Mouse (Mus musculus) embryonic facial prominence, embryonic 11.5 days (tissue): ENCODE results near the gene Klra2. TPM values are rescaled to one million over a fixed set of nuclear protein-coding genes. Genes with fewer than 3 reads are reported as not detected.

Experiments
- ATAC-seq: fragments of 200-750 bp; cut with Nextera tagmentation; replicated peaks from 2 replicates; pipeline ENCODE4 v1.8.0; 2017; ENCODE audit warnings: low read depth; ENCODE audit not compliant: insufficient number of reproducible peaks, low FRiP score, low TSS enrichment
- DNase-seq: peaks from one replicate; pipeline ENCODE4 v3.0.0-alpha.2; 2015; ENCODE audit warnings: low spot score
- H3K27ac ChIP-seq: fragments of 300-500 bp; sonication (generic); replicated peaks from 2 replicates; pipeline ENCODE4 v1.5.1; 2014; ENCODE audit warnings: mild to moderate bottlenecking, low read depth, low read length, control low read depth
- H3K27me3 ChIP-seq: fragments of 300-500 bp; sonication (generic); 2 replicates; pipeline ENCODE4 v1.6.1; 2014; ENCODE audit warnings: mild to moderate bottlenecking, low read length, moderate library complexity, mixed read lengths; ENCODE audit not compliant: control insufficient read depth, insufficient read depth
- H3K36me3 ChIP-seq: fragments of 300-500 bp; sonication (generic); replicated peaks from 2 replicates; pipeline ENCODE4 v1.6.1; 2014; ENCODE audit warnings: low read depth, mild to moderate bottlenecking, low read length, moderate library complexity, mixed read lengths; ENCODE audit not compliant: control insufficient read depth, insufficient read depth
- H3K4me1 ChIP-seq: fragments of 300-500 bp; sonication (generic); 2 replicates; pipeline ENCODE4 v1.6.1; 2014; ENCODE audit warnings: low read length, mixed read lengths; ENCODE audit not compliant: control insufficient read depth, insufficient read depth
- H3K4me2 ChIP-seq: fragments of 300-500 bp; sonication (generic); 2 replicates; pipeline ENCODE4 v1.6.1; 2014; ENCODE audit warnings: low read depth, mild to moderate bottlenecking, control low read depth, low read length, moderate library complexity
- H3K4me3 ChIP-seq: fragments of 300-500 bp; sonication (generic); 2 replicates; pipeline ENCODE4 v1.5.1; 2014; ENCODE audit warnings: low read depth, low read length, control low read depth
- H3K9ac ChIP-seq: fragments of 300-500 bp; sonication (generic); replicated peaks from 2 replicates; pipeline ENCODE4 v1.6.1; 2014; ENCODE audit warnings: mild to moderate bottlenecking, control low read depth, low read length
- H3K9me3 ChIP-seq: fragments of 300-500 bp; sonication (generic); replicated peaks from 2 replicates; pipeline ENCODE4 v1.6.1; 2016; ENCODE audit warnings: mild to moderate bottlenecking, low read length, inconsistent platforms, mixed read lengths; ENCODE audit not compliant: control insufficient read depth
- WGBS: fragments of 180-500 bp; shearing (Covaris S2); extraction: QIAGEN DNeasy Blood & Tissue Kit; methylation state at CpG from one replicate; pipeline ENCODE4 v1.1.7; 2014; 5-methylcytosine and 5-hydroxymethylcytosine counted together
- polyA plus RNA-seq: library from polyadenylated mRNA; unstranded; fragments of >200 nt; fragmentation: Nextera tagmentation; extraction: Ambion mirVana; gene quantifications from 2 replicates; pipeline ENCODE4 v1.2.1, GENCODE M21; 2014

Gene Klra2
- polyA plus RNA-seq, 1 experiment from 2014 or later = not detected

DNA sequence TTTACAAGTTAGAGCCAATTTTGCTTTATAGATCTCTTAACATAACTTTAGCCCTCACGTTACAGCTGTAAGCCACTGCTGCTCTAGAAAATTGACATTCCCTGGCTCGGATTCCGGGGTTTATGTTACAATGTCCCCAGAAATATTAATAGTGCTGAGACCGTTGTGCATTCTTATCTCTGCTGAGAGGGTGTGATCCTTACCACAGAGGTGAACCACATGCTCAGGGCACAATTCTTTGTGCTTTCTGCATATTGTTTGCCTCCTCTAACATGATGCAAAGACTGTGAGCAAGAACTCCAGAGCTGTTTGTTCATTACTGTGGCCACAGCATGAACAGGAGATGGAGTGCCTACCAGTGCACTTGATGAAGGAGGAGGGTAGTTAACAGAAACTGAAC, 29.5 kb upstream of the Klra2 start:
- no peak for ATAC-seq

DNA sequence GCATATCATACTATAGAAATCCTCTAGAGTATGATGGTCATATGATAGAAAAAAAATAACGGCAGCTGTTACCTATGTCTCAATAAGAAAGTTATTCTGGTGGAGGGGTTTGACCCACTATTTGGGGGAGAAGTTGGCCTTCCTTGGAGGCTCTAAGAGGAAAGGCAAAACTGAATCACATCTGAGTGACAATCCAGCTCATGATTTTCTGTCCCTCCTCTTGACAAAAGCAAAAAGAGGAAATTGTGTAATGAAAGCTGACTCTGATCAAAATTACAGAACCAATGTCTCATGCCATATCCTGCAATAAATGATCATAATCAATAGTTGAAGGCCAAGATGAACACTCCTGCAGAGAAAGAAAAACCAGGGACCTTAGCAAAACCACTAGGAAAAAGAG, 25.1 kb upstream of the Klra2 start:
- H3K4me3 ChIP-seq = no peak overlapping the region
- 96% methylated on average over 1 of the region's 1 CpGs for WGBS

More for the DNA sequence above, 29.5 kb upstream of the Klra2 start:
- no peak for DNase-seq
- Histone ChIP-seq H3K4me2 (no peak overlapping the region), H3K4me3 (no peak overlapping the region), H3K9me3 (no peaks in the 10 kb centered on the region), H3K9ac (no peak overlapping the region), H3K27me3 (no peaks in the 10 kb centered on the region), H3K27ac (no peak overlapping the region), H3K4me1 (no peaks in the 10 kb centered on the region), H3K36me3 (no peaks in the 10 kb centered on the region)
- 94% methylated on average over 4 of the region's 4 CpGs for WGBS

DNA sequence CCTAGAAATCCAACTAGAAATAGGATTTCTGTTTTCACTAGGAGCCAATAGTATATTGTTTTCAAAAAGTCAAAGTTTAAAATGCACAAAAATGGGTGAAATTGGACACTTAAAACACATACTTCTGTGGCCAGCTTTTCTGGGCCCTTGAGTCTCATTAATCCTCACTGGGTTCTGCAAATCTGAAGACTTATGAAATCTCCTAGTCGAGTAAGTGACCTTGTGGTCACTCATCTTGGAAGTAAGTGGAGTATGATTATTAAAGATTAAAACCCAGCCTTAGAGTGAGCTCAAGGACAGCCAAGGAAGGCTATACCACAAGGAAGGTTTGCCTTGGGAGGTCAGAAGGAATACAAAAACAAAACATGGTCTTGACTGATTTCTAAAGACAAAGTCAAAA, 23.1 kb upstream of the Klra2 start:
- no peak for ATAC-seq
- no peak overlapping the region for H3K4me2 ChIP-seq
- 53% methylated on average over 1 of the region's 1 CpGs for WGBS

More for the DNA sequence above, 25.1 kb upstream of the Klra2 start:
- Histone ChIP-seq H3K36me3 (no peaks in the 10 kb centered on the region), H3K9ac (no peak overlapping the region), H3K27ac (no peak overlapping the region), H3K4me2 (no peak overlapping the region), H3K4me1 (no peaks in the 10 kb centered on the region), H3K9me3 (no peaks in the 10 kb centered on the region), H3K27me3 (no peaks in the 10 kb centered on the region)
- DNase-seq (no peak), ATAC-seq (no peak)

DNA sequence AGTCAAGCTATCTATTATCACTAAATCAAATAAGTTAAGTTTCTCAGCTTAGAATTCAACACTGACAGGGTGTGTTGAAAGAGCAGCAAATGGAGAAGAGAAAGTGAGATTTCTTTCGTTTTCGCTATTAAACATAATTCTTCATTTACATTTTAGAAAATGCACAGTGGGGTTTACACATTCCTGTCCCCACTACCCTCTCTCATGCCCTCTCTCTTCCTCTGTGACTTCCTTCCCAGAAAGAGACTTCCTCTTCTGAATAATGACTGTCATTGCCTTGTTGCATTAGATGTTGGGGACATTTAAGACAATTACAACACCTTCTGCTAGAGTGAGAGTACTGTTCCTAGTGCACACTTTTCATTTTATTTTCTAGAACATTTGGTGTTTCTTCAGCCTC, 22.4 kb upstream of the Klra2 start:
- Histone ChIP-seq H3K9me3 (no peaks in the 10 kb centered on the region), H3K4me3 (no peak overlapping the region), H3K9ac (no peak overlapping the region), H3K27ac (no peak overlapping the region), H3K27me3 (no peaks in the 10 kb centered on the region), H3K4me1 (no peaks in the 10 kb centered on the region), H3K4me2 (no peak overlapping the region), H3K36me3 (no peaks in the 10 kb centered on the region)
- WGBS = 91% methylated on average over 2 of the region's 2 CpGs
- DNase-seq = no peak
- no peak for ATAC-seq

More for the DNA sequence above, 23.1 kb upstream of the Klra2 start:
- Histone ChIP-seq H3K9me3 (no peaks in the 10 kb centered on the region), H3K4me3 (no peak overlapping the region), H3K36me3 (no peaks in the 10 kb centered on the region), H3K27ac (no peak overlapping the region), H3K4me1 (no peaks in the 10 kb centered on the region), H3K27me3 (no peaks in the 10 kb centered on the region), H3K9ac (no peak overlapping the region)
- no peak for DNase-seq

GRCm38 (mm10) chr6:131264175-131264574, 17.0 kb upstream of the Klra2 start:
- no peaks in the 10 kb centered on the region for H3K27me3 ChIP-seq

GRCm38 (mm10) chr6:131262778-131263177, 15.6 kb upstream of the Klra2 start:
- ATAC-seq (no peak), DNase-seq (no peak)
- Histone ChIP-seq H3K36me3 (no peaks in the 10 kb centered on the region), H3K4me3 (no peak overlapping the region), H3K9ac (no peak overlapping the region), H3K27ac (no peak overlapping the region), H3K4me1 (no peaks in the 10 kb centered on the region), H3K27me3 (no peaks in the 10 kb centered on the region), H3K4me2 (no peak overlapping the region), H3K9me3 (no peaks in the 10 kb centered on the region)
- 63% methylated on average over 3 of the region's 3 CpGs for WGBS

More at GRCm38 (mm10) chr6:131264175-131264574, 17.0 kb upstream of the Klra2 start:
- H3K9me3 ChIP-seq = no peaks in the 10 kb centered on the region
- H3K9ac ChIP-seq = no peak overlapping the region
- 87% methylated on average over 5 of the region's 5 CpGs for WGBS
- H3K36me3 ChIP-seq = no peaks in the 10 kb centered on the region
- no peak overlapping the region for H3K27ac ChIP-seq
- H3K4me1 ChIP-seq = no peaks in the 10 kb centered on the region
- no peak overlapping the region for H3K4me2 ChIP-seq
- H3K4me3 ChIP-seq = no peak overlapping the region
- DNase-seq (no peak), ATAC-seq (no peak)

DNA sequence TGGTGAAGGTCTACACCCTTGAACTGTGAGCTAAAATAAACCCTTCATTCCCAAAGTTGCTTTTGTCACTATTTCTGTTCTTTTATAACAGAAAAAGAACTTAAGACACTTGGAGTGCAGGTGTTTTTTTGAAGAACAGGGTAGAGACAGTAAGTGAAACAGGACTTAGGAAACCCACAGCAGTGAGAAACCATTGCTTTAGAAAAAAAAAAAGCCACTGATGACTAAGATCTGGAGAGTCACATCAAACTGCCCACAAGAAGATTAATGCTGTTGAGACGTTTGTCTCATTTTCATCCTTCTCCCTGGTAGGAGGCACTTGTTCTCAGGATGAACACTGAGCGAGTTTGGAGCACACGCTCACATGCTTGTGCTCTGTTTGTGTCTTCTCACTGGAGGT, 14.8 kb upstream of the Klra2 start:
- H3K4me3 ChIP-seq = no peak overlapping the region
- no peak overlapping the region for H3K9ac ChIP-seq
- no peak for ATAC-seq
- no peaks in the 10 kb centered on the region for H3K36me3 ChIP-seq
- H3K27ac ChIP-seq = no peak overlapping the region
- H3K27me3 ChIP-seq = no peaks in the 10 kb centered on the region
- H3K4me2 ChIP-seq = no peak overlapping the region
- no peak for DNase-seq
- no peaks in the 10 kb centered on the region for H3K4me1 ChIP-seq
- no peaks in the 10 kb centered on the region for H3K9me3 ChIP-seq
- 78% methylated on average over 3 of the region's 3 CpGs for WGBS

DNA sequence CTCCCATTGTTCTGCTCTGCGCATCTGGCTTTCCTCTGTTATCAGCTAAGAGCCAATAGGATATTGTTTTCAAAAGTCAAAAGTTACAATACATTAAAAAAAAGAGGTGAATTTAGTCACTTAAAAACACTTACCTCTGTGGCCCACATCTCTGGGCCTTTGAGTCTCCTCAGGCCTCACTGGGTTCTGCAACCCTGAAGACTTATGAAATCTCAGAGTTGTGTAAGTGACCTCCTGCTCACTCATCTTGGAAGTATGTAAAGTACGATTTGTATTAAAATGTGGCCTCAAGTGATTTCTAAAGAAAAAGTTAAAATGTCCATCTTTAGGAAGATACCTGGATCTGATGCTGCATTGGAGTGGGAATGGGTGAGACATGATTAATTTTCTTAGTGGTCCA, 2.1 kb downstream of the Klra2 start:
- 80% methylated on average over 2 of the region's 2 CpGs for WGBS
- Histone ChIP-seq H3K4me1 (no peaks in the 10 kb centered on the region), H3K9me3 (no peaks in the 10 kb centered on the region), H3K27me3 (no peaks in the 10 kb centered on the region), H3K4me2 (no peak overlapping the region), H3K9ac (no peak overlapping the region), H3K36me3 (no peaks in the 10 kb centered on the region), H3K4me3 (no peak overlapping the region), H3K27ac (no peak overlapping the region)
- no peak for DNase-seq
- ATAC-seq = no peak
